Mouse (Mus musculus): ENCODE results near the gene B3gnt9. TPM values are rescaled to one million over a fixed set of nuclear protein-coding genes. Genes with fewer than 3 reads are reported as not detected.
"Not testable (repeated sequence)": the region's sequence is repeated elsewhere in the genome, so short reads cannot be mapped to it uniquely, and the experiment has no call there.

Gene B3gnt9
- polyA plus RNA-seq, 1 experiment from 2014 or later, result 8.9 TPM

DNA sequence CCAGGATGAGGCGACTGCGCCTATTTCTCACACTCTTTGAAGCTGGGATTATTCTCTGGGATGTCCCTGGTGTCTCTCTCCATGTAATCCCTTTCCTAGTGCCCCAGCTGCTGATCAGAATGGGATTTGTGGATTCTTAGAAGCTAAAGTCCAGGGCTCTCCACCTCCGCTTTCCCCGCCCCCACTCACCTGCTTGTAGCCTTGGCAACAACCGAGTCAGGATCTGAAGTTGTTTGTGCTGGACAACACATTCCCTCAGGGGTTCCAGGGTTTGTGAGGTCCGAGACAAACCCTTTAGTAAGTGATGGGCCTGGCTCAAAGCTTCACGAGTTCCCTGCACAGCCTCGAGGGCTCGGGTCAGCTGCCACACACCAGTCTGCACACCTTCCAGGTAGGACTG, 39.8 kb upstream of the B3gnt9 start:
- Histone ChIP-seq H3K9ac (ENCODE audit: low read depth, low read length) (0 out of 2 replicates have a peak overlapping the region, but pooled peaks have one; percentile 17), H3K27ac (ENCODE audit: low read length) (no peak overlapping the region), H3K4me3 (ENCODE audit: low read depth, low read length) (no peak overlapping the region), H3K9me3 (replicated peaks; ENCODE audit: control insufficient read depth, low read length, poor library complexity, severe bottlenecking) (no peaks in the 10 kb centered on the region), H3K36me3 (ENCODE audit: control insufficient read depth, insufficient read depth, low read length) (no peaks in the 10 kb centered on the region), H3K4me1 (ENCODE audit: control insufficient read depth, insufficient read depth, low read length) (peaks cover 31% of the 10 kb centered on the region), H3K27me3 (ENCODE audit: control insufficient read depth, insufficient read depth, low read depth, low read length) (no peaks in the 10 kb centered on the region), H3K4me2 (ENCODE audit: low read length) (0 out of 2 replicates have a peak overlapping the region, but pooled peaks have one; percentile 6)
- 59% methylated on average over 9 of the region's 9 CpGs for WGBS
- no peak for ATAC-seq

DNA sequence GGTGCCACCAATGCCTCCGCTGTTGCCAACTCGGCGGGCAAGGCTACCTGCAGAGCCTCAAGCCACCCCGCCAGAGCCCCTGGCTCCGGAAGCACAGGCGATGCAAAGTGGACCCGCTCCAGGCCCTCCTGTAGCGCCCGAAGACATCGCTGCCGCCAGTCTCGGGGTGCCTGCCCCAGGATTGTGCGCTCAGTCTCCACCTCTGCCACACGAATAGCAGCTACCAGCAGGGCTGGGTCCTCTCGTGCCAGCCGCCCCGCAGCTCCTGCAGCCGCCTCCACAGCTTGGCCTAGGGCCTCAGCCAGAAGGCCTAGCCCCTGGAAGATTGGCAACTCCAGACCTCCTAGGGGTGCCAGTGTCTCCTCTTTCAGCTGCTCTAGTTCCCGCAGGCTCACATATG, 38.5 kb upstream of the B3gnt9 start:
- peaks cover 20% of the 10 kb centered on the region for H3K4me1 ChIP-seq (ENCODE audit: control insufficient read depth, insufficient read depth, low read length)
- no peaks in the 10 kb centered on the region for H3K27me3 ChIP-seq (ENCODE audit: control insufficient read depth, insufficient read depth, low read depth, low read length)
- no peak overlapping the region for H3K9ac ChIP-seq (ENCODE audit: low read depth, low read length)
- WGBS, result 69% methylated on average over 19 of the region's 19 CpGs
- H3K4me2 ChIP-seq (ENCODE audit: low read length), result no peak overlapping the region
- H3K9me3 ChIP-seq (replicated peaks; ENCODE audit: control insufficient read depth, low read length, poor library complexity, severe bottlenecking), result no peaks in the 10 kb centered on the region
- no peak overlapping the region for H3K4me3 ChIP-seq (ENCODE audit: low read depth, low read length)
- H3K27ac ChIP-seq (ENCODE audit: low read length), result no peak overlapping the region
- no peaks in the 10 kb centered on the region for H3K36me3 ChIP-seq (ENCODE audit: control insufficient read depth, insufficient read depth, low read length)
- ATAC-seq, result no peak

DNA sequence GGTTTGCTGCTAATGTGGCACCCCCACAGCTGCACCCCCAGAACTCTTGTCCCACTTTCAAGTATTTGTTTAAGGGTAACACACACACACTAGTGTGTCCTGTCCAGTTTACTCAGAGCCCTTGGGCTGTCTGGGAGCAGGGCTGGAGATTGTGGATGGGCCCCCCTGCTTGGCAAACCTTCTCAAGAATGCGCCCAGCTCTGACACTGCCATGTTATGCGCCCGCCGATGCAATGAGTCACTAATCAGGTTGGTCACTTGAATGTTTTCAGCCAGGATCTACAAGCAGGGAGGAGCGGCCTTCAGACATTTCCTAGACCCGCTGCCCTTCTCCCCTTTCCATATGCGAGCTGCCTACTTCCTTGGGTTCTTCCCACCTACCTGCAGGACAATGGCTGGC, 37.5 kb upstream of the B3gnt9 start:
- 86% methylated on average over 7 of the region's 7 CpGs for WGBS
- H3K9me3 ChIP-seq (replicated peaks; ENCODE audit: control insufficient read depth, low read length, poor library complexity, severe bottlenecking), result no peaks in the 10 kb centered on the region

GRCm38 (mm10) chr8:105291802-105292201, 36.8 kb upstream of the B3gnt9 start:
- 68% methylated on average over 3 of the region's 3 CpGs for WGBS
- not testable (repeated sequence) for H3K27me3 ChIP-seq (ENCODE audit: control insufficient read depth, insufficient read depth, low read depth, low read length); H3K4me2 ChIP-seq (ENCODE audit: low read length); H3K9ac ChIP-seq (ENCODE audit: low read depth, low read length); ATAC-seq; H3K4me3 ChIP-seq (ENCODE audit: low read depth, low read length); H3K36me3 ChIP-seq (ENCODE audit: control insufficient read depth, insufficient read depth, low read length); H3K9me3 ChIP-seq (replicated peaks; ENCODE audit: control insufficient read depth, low read length, poor library complexity, severe bottlenecking); H3K27ac ChIP-seq (ENCODE audit: low read length)
- H3K4me1 ChIP-seq (ENCODE audit: control insufficient read depth, insufficient read depth, low read length), result peaks cover 24% of the 10 kb centered on the region

More for the DNA sequence above, 37.5 kb upstream of the B3gnt9 start:
- H3K4me1 ChIP-seq (ENCODE audit: control insufficient read depth, insufficient read depth, low read length), result peaks cover 24% of the 10 kb centered on the region
- H3K9ac ChIP-seq (ENCODE audit: low read depth, low read length), result no peak overlapping the region
- H3K27me3 ChIP-seq (ENCODE audit: control insufficient read depth, insufficient read depth, low read depth, low read length), result no peaks in the 10 kb centered on the region
- no peak overlapping the region for H3K4me2 ChIP-seq (ENCODE audit: low read length)
- ATAC-seq, result no peak
- no peaks in the 10 kb centered on the region for H3K36me3 ChIP-seq (ENCODE audit: control insufficient read depth, insufficient read depth, low read length)
- H3K27ac ChIP-seq (ENCODE audit: low read length), result no peak overlapping the region
- no peak overlapping the region for H3K4me3 ChIP-seq (ENCODE audit: low read depth, low read length)

DNA sequence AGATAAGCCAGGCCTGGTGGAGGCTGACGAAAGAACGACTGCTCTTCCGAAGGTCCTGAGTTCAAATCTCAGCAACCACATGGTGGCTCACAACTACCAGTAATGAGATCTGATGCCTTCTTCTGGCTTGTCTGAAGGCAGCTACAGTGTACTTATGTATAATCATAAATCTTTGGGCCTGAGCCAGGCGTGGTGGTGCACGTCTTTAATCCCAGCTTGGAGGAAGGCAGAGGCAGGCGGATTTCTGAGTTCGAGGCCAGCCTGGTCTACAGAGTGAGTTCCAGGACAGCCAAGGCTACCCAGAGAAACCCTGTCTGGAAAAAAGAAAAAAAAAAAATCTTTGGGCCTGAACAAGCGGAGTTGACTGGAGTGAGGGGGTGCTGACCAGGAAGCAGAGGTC, 36.4 kb upstream of the B3gnt9 start:
- ATAC-seq; H3K27ac ChIP-seq (ENCODE audit: low read length); H3K27me3 ChIP-seq (ENCODE audit: control insufficient read depth, insufficient read depth, low read depth, low read length); H3K4me3 ChIP-seq (ENCODE audit: low read depth, low read length); H3K36me3 ChIP-seq (ENCODE audit: control insufficient read depth, insufficient read depth, low read length); H3K9ac ChIP-seq (ENCODE audit: low read depth, low read length); H3K9me3 ChIP-seq (replicated peaks; ENCODE audit: control insufficient read depth, low read length, poor library complexity, severe bottlenecking); H3K4me2 ChIP-seq (ENCODE audit: low read length): not testable (repeated sequence)
- peaks cover 27% of the 10 kb centered on the region for H3K4me1 ChIP-seq (ENCODE audit: control insufficient read depth, insufficient read depth, low read length)
- 87% methylated on average over 8 of the region's 8 CpGs for WGBS

GRCm38 (mm10) chr8:105290554-105291314, 35.8 kb upstream of the B3gnt9 start:
- peak overlapping the region; percentile 52 for H3K4me3 ChIP-seq (ENCODE audit: low read depth, low read length)
- no peaks in the 10 kb centered on the region for H3K27me3 ChIP-seq (ENCODE audit: control insufficient read depth, insufficient read depth, low read depth, low read length)
- H3K27ac ChIP-seq (ENCODE audit: low read length), result no peak overlapping the region
- H3K9ac ChIP-seq (ENCODE audit: low read depth, low read length), result peak overlapping the region; percentile 50
- peak overlapping the region; percentile 79 for H3K4me2 ChIP-seq (ENCODE audit: low read length)
- H3K36me3 ChIP-seq (ENCODE audit: control insufficient read depth, insufficient read depth, low read length), result no peaks in the 10 kb centered on the region; the same call in 1 of the 2 replicates
- WGBS, result 9% methylated on average over 31 of the region's 31 CpGs
- no peaks in the 10 kb centered on the region for H3K9me3 ChIP-seq (replicated peaks; ENCODE audit: control insufficient read depth, low read length, poor library complexity, severe bottlenecking)
- ATAC-seq, result no peak
- H3K4me1 ChIP-seq (ENCODE audit: control insufficient read depth, insufficient read depth, low read length), result peaks cover 34% of the 10 kb centered on the region

DNA sequence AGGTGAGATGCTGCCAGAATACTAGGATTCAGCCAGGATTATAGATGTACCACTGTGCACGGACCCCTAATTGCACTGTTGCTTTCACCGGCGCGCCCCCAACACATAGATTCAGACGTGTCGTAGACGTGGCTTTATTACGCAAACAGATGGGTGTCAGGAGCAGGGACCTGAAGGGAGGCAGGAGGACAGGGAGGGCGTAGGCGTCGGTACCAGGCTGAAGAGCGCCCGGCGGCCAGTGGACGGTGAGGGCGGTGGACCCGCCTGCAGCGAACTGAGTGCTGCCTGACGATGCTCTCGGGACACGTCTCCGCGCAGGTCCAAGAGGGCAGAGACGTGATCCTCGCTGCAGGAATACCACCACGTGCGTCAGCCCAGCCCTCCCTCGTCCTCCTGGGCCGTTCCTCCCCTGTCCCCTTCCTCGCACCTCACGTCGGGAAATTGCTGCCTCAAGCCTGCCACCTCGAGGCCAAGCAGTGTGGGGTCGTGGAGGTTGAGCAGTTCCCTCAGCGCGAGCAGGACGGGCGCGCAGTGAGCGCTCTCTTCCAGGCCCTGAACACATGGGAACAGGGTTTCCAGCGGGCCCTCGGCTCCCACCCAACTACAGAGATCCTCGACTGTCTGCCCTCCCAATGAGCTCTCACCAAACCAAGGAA, 35.0 kb upstream of the B3gnt9 start, which contains the start of gene 4931428F04Rik:
Gene 4931428F04Rik, minus strand, starts transcription at position 60 of the 656 bp plus-strand sequence.
- peak within 1 kb of the TSS; percentile 79 for H3K4me2 ChIP-seq (ENCODE audit: low read length)
- no peaks in the 10 kb centered on the region; the same call in 1 of the 2 replicates for H3K36me3 ChIP-seq (ENCODE audit: control insufficient read depth, insufficient read depth, low read length)
- peaks cover 38% of the 10 kb centered on the region for H3K4me1 ChIP-seq (ENCODE audit: control insufficient read depth, insufficient read depth, low read length)
- H3K9me3 ChIP-seq (replicated peaks; ENCODE audit: control insufficient read depth, low read length, poor library complexity, severe bottlenecking), result no peaks in the 10 kb centered on the region
- peak within 1 kb of the TSS; percentile 86 for H3K27ac ChIP-seq (ENCODE audit: low read length)
- peak within 1 kb of the TSS; percentile 52 for H3K4me3 ChIP-seq (ENCODE audit: low read depth, low read length)
- ATAC-seq, result peak; percentile 46
- under 1% methylated on average over 42 of the region's 43 CpGs for WGBS
- H3K9ac ChIP-seq (ENCODE audit: low read depth, low read length), result peak within 1 kb of the TSS; percentile 69
- H3K27me3 ChIP-seq (ENCODE audit: control insufficient read depth, insufficient read depth, low read depth, low read length), result no peaks in the 10 kb centered on the region

GRCm38 (mm10) chr8:105288958-105289732, 34.2 kb upstream of the B3gnt9 start:
- Histone ChIP-seq H3K27me3 (ENCODE audit: control insufficient read depth, insufficient read depth, low read depth, low read length) (no peaks in the 10 kb centered on the region), H3K4me2 (ENCODE audit: low read length) (peak overlapping the region; percentile 79), H3K9me3 (replicated peaks; ENCODE audit: control insufficient read depth, low read length, poor library complexity, severe bottlenecking) (no peaks in the 10 kb centered on the region), H3K27ac (ENCODE audit: low read length) (peak overlapping the region; percentile 86), H3K4me3 (ENCODE audit: low read depth, low read length) (peak overlapping the region; percentile 52), H3K4me1 (ENCODE audit: control insufficient read depth, insufficient read depth, low read length) (peaks cover 41% of the 10 kb centered on the region), H3K9ac (ENCODE audit: low read depth, low read length) (peak overlapping the region; percentile 69), H3K36me3 (ENCODE audit: control insufficient read depth, insufficient read depth, low read length) (peaks cover 4% of the 10 kb centered on the region; the same call in 1 of the 2 replicates)
- peak; percentile 92 for ATAC-seq
- under 1% methylated on average over 53 of the region's 53 CpGs for WGBS

Data from midbrain, embryonic 16.5 days (tissue).